Mouse (Mus musculus) adrenal gland, postnatal 36 days (tissue): ENCODE measurements around the gene Gp2. TPM values are rescaled to one million over a fixed set of nuclear protein-coding genes. Genes with fewer than 3 reads are reported as not detected.

ENCODE experiments used
- DNase-seq, 2 experiments: peaks; one replicate each; pipeline ENCODE4 v3.0.0; 2021; ENCODE audit warnings: mixed read lengths in 1 of 2
- long read RNA-seq, 2 experiments: library from polyadenylated mRNA; stranded (forward); transcript quantifications; one replicate each; pipeline ENCODE4 v2.0.0; 2021; ENCODE audit warnings: borderline sequencing depth in 2 of 2
- total RNA-seq, 2 experiments: library from RNA; stranded (reverse); gene quantifications; 2 replicates each; pipeline ENCODE4 v1.2.3; 2021

Gene Gp2
- total RNA-seq, result not detected
- long read RNA-seq, experiment 1, result 0 reads
- long read RNA-seq, experiment 2, transcript Gp2-201 (11 exons, 1,993 nt), result major isoform, 6 of 11 reads
- long read RNA-seq, experiment 2, partial matches to known transcripts, result 4 of 11 reads
- long read RNA-seq, experiment 2, other reads (novel, unspliced or antisense), result 1 of 11 reads

DNA sequence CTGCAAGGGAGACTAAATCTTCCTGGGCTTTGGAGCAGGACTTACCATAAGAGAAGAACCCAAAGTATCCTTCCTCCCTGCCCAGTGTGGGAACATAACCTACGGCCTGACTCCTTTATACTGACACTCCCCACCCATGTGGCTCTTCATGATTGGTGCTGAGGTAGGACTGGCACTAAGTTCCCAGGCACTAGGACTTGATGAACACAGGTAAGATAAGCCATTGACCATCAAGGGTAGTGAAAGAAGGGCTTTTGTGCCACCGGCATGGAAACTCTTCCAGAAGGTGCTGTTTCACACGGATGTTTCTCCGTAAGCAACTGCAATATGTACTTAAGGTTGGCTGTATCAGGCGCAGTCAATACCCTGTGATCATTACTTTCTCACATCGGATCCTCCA, at the start of gene Gp2:
Gene Gp2 (minus strand): TSS at position 101 of the 400 bp plus-strand sequence.
- DNase-seq, result no peak

DNA sequence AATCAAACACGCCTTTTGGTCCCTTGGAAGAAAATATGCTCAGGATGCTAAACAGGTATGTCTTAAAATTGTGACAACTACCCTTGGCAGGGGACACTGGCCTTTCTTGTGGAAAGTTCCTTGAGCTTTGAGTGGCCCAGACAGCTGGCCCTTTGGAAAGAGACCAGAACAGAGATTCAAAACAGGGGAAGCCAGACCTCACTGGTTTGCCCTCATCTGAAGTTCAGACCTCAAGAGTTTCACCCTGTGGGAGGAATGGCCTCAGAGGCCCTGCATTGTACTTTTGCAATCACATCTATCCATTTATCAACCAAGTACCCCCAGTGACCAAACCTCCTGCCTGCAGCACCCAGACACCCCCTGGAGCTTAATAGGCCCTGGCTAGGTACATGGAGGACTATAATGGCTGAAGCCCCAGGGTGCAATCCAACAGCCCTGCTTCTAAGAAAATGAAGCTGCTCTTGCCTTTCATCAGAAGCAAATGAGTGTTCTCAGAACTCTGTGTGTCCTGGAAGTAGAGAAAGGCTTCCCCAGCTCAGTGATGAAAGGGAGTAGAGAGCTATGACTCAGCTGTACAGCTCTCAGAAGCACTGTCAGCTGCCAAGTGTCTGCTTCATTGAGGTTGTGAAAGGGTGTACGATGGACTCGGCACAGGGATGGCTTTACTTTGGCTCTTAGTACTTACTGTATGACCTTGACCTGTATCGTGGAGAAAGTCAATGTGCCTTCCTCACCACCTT, 31.1 kb upstream of the Gp2 start:
- DNase-seq, result peak; percentile 15 to 17

DNA sequence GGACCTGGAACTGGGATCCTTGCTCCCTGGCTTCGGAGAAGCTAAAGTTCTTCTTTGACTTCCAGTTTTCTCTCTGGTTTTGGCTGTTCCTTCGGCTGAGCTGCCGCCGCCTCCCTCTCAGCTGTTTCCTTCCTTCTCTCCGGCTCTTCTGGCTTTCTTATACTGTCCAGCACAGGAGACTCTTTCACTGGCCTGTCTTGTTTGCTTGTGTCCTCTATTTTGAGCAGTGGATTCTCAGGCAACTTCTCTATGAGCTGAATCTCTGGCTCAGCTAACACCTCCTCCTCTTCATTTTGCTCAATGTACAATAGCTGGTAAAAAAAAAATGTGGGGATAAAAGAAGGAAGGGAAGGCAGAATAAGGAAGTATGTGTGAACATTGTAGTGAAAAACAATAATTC, 27.6 kb upstream of the Gp2 start:
- DNase-seq, result no peak

DNA sequence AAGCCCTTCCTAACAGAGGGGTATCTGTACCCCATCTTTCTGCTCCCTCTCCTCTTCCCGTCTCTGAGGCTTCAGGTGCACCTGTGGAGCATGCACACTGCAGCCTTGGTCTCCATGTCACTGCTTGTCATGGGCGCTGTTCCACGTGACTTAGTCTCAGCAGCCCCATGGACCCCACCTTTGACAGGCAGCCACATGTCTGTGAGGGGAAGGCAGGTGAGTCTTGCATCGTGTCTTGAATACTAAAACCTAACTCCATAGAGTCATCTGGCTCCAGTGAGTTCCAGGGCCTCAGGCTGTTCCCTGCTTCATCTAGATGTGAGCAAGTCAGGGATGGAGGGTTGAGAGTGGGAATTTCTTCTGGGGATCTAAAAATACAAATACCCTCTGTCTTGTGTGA, 25.1 kb upstream of the Gp2 start:
- no peak for DNase-seq

DNA sequence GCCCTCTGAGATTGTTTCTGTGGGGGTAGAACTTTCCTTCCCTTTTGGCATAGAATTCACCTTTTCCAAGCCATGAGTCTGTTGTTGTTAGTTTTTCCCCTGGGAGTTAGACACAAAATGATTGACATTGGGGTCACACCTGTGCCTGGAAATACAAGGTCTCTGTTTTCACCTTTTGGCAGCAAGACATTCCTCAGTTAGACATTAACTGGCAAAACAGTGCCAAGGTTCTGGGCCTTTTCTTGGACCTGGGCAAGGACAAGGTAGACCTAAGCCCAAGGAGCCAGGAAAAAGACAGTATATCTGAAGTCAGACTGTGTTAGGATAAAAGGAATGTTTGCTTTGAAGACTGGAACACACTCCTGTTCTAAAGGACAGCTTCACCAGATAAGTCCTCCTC, 20.2 kb upstream of the Gp2 start, which contains the start of gene Umod:
Gene Umod (minus strand): TSS at position 27 of the 400 bp plus-strand sequence.
- no peak for DNase-seq

DNA sequence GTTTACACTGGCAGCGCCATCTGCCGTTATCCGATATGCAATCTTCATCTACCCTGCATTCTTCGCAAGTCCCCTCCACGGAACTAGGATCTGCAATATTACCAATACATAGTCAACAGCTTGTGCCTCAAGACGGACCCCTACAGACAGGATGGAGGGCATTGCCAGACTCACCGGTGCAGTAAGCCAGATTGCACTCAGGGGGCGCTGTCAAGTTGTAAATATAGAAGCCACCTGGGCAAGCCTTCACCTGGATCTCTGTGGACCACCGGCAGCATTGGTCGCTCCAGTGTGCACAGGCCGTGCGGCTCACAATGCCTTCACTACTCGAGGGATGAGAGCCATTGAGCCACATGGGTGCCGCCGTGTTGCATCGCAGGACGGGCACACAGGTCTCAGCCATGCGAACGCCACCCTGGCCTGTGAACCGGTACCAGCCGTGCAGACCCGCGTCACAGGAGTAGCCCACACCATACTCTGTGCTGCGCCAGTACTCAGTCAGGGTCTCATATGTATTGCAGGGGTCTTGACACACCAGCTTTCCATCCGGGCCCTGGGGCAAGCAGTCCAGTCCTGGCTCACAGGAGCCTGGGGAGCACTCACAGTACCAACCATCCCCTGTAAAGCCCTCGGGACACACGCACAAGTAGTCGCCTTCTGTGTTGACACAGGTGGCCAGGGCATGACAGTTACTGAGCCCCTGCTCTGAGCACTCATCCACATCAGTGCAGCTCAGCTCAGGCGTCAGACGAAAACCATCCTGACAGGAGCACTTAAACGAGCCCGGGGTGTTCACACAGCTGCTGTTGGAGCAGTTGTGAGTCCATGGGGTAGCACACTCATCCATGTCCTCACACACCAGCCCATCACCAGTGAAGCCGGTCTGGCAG, 17.7 kb upstream of the Gp2 start:
- no peak for DNase-seq

DNA sequence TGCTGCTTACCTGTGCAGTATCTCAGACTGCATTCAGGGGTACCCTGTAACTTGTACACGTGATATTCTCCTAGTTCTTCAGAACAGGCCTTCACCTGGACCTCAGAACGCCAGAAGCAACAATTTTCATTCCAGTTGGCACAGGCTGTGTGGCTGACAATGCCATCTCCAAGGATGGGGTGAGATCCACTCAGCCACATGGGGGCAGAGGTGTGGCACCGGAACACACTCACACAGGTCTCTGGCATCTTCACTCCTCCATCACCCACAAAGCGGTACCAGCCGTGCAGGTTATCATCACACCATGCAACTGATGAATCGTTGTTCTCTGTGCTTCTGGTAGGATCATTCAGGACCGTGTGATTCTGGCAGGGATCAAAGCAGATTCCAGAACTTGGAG, 4.9 kb downstream of the Gp2 start:
- DNase-seq, result no peak

DNA sequence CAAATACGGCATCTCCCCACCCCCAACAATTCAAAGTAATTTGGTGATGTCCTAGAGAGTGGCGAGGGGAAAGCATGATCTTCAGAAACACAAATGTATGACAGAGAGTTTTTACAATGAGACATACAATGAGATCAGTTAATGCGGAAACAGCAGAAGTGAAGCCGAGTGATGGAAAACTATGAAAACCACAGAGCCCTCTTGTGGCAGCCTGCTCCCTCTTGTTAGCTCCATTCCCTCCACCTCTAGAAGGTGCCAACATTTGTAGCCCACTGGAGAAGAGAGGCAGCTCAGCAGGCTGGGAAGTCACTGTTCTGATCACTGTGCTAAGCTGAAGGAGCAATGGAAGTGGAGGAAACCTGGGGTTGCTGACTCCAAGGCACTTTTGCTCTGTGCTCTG, 15.2 kb downstream of the Gp2 start:
- DNase-seq, result peak in 1 of 2 experiments; percentile 3

DNA sequence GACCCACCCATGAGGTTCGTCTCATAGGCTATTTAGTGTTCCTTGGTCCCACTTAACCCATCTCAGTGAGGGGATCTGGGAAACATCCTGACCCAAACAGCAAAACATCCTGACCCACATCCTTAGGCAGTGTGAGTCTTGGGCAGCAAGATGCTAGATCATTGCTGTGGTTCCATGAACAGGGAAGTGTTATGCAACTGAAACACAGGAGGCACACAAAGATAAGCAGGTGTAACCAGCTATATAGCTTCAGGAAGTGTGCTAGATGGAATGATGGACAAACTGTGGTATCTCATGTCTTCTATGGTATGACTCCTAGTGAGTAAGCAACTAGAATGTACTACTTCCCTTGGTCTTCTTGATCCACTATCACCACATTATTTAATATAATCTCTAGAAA, 17.1 kb downstream of the Gp2 start:
- DNase-seq, result no peak

DNA sequence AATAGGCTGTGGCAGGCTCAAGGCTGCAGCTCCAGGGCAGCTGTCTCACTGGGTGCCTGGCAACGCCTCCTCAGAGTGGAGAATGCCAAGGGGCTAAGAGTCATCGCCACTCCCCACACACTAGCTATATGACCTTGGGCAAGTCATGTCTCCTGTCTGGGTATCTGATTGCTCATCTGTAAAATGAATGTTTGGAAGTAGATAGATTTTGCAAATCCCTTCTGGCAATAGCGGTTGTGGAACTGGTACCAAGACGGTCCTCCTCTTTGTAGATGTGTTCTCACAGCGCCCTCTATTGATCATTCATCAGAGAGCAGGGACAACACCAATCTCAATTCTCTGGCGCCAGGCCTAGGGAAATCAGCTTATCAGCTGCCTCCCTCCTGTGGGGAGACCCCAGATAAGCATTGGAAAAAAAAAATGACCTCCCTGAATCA, 31.9 kb downstream of the Gp2 start:
- peak; percentile 77 to 84 for DNase-seq

DNA sequence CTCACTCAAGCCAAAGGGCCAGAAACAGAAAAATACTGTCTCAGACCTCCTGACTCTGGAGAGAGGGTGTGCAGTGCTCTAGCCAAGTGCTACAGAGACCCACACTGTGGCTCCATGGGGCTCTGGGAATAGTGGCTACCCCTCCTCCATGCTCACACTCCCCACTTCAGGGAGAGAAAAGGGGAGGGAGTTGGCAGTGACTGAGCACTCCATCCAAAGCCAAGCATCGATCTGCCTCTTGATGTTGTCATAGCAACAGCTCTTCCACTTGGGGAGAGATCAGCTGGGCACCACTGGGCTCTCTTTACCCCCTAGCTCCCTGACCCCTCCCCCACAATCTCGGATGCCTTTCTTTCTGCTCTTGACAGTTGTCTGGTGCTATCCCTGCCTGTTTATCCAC, 38.4 kb downstream of the Gp2 start:
- no peak for DNase-seq

DNA sequence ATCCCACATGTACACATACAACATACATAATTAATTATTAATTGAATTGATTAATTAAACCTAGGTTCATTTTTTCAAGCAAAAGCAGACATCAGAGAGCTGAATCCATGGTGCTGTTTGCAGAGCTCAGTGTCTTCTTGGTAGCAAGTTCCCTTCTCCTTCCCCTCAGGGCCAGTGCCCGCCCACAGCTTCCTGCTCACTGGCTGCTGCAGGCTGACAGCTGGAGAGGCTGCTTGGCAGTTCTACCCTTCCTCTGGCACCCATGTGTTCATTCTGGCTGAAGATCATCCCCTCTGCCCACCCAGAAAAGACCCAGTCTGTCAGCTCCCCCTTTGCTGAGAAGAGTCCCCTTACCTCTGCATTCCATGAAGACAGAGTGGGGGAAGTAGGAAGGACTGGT, 40.6 kb downstream of the Gp2 start:
- DNase-seq, result no peak

DNA sequence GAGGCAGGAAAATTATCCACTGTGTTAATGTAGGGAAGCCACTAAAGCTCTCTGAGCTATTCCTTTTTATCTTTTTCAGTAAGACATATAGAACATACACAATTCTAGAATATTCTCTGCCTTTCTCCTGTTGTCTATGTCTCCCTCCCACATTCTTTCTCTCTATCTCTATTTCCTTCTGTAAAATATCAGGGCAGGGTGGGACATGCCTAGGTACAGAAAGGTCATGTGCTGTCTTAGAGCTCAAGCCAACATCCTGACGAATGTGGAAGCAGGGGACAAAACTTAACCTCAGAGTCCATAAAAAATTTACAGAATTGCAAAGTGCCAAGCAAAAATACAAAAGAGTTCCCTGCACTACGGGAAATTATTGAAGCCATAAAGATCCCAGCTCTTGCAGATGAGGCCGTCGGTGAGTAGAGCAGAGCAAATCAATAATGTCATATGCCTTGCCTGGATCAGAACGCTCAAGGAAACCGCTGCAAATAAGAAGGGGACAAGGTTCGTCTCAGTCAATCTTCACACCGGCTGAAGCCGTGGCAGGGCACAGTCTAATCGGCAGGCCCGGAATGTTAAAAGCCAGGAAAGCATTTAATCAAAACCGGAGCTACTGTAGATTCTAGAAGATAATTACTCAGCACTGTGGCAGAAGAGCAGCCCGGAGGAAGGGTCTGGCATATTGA, 64.9 kb downstream of the Gp2 start:
- DNase-seq, result no peak

Other genes starting within 250 kb of the Gp2 start
- gene Umod, start 20.0 kb upstream of the Gp2 start, total RNA-seq, result not detected
- 1 to 10 TPM; 3.7 to 4.3 TPM for gene Acsm5, start 60.2 kb upstream of the Gp2 start, total RNA-seq
- gene Pdilt, start 64.2 kb upstream of the Gp2 start, total RNA-seq, result not detected
- not detected for gene Acsm2, start 95.1 kb upstream of the Gp2 start, total RNA-seq
- gene Acsm1, start 147.7 kb upstream of the Gp2 start, total RNA-seq, result not detected
- not detected for gene Acsm4, start 230.7 kb upstream of the Gp2 start, total RNA-seq